Comparison of ENCODE assay signal across 12 mouse cellular contexts in genomic region chr5:142650794-142651497, GRCm38 (mm10). TPM values are rescaled to one million over a fixed set of nuclear protein-coding genes. Genes with fewer than 3 reads are reported as not detected.
DNase-seq lines count a peak whose midpoint lies in the region; ATAC-seq lines count a peak whose summit lies in the region.
"Had no signal": no experiment of that assay in that cellular context is flagged by ENCODE, and none has a peak within 500 bp of the region (broad histone marks: within the 10 kb centered on the region; RNA-seq: fewer than 3 reads in every experiment).

No protein-coding gene starts in this region.

- ATAC-seq in hindbrain, embryonic 14.5 days (ENCODE audit: low FRiP score), result no peak
- peak; percentile 93 for ATAC-seq in liver, embryonic 11.5 days (replicated peaks; ENCODE audit: low FRiP score)
- ATAC-seq in neural tube, embryonic 14.5 days (ENCODE audit: low read depth), result peak; percentile 34; the same call in 1 of the 2 replicates
- ATAC-seq: forebrain, postnatal 0 days had no signal

- H3K27me3 ChIP-seq in hindbrain, embryonic 14.5 days (ENCODE audit: control insufficient read depth, insufficient read depth, low read length), result no peaks in the 10 kb centered on the region
- no peaks in the 10 kb centered on the region for H3K27me3 ChIP-seq in hindbrain, embryonic 10.5 days (ENCODE audit: insufficient read depth, poor library complexity, severe bottlenecking)
- H3K27me3 ChIP-seq in liver, embryonic 11.5 days (replicated peaks; ENCODE audit: control insufficient read depth, insufficient read depth, low read length), result no peaks in the 10 kb centered on the region
- H3K27me3 ChIP-seq in neural tube, embryonic 14.5 days (ENCODE audit: control insufficient read depth, insufficient read depth, low read length), result no peaks in the 10 kb centered on the region

- no peak overlapping the region for H3K4me2 ChIP-seq in hindbrain, embryonic 14.5 days (replicated peaks)
- H3K4me2 ChIP-seq in liver, embryonic 11.5 days, result peak overlapping the region; percentile 55
- H3K4me2 ChIP-seq in neural tube, embryonic 14.5 days (ENCODE audit: low read depth, low read length), result no peak overlapping the region

- peak overlapping the region; percentile 21; the same call in 1 of the 2 replicates for H3K27ac ChIP-seq in hindbrain, embryonic 14.5 days
- H3K27ac ChIP-seq in hindbrain, embryonic 10.5 days, result no peak overlapping the region
- peak overlapping the region; percentile 94 for H3K27ac ChIP-seq in liver, embryonic 11.5 days (ENCODE audit: low read depth, low read length)
- H3K27ac ChIP-seq in neural tube, embryonic 14.5 days (ENCODE audit: low read depth, low read length), result no peak overlapping the region
- H3K27ac ChIP-seq: heart, adult 2 months; macrophage had no signal

- H3K36me3 ChIP-seq in hindbrain, embryonic 14.5 days (replicated peaks; ENCODE audit: control insufficient read depth, insufficient read depth), result peaks cover 8% of the 10 kb centered on the region
- peaks cover 30% of the 10 kb centered on the region for H3K36me3 ChIP-seq in hindbrain, embryonic 10.5 days
- peaks cover 2% of the 10 kb centered on the region; the same call in 1 of the 2 replicates for H3K36me3 ChIP-seq in liver, embryonic 11.5 days (ENCODE audit: control insufficient read depth, insufficient read depth, low read length)
- 0 out of 2 replicates have a peak, but pooled peaks cover 2% of the 10 kb centered on the region for H3K36me3 ChIP-seq in neural tube, embryonic 14.5 days (ENCODE audit: control insufficient read depth, insufficient read depth, low read length)

- no peak overlapping the region for H3K9ac ChIP-seq in hindbrain, embryonic 14.5 days
- H3K9ac ChIP-seq in liver, embryonic 11.5 days (ENCODE audit: low read depth, low read length), result no peak overlapping the region; the same call in 1 of the 2 replicates
- no peak overlapping the region for H3K9ac ChIP-seq in neural tube, embryonic 14.5 days (replicated peaks; ENCODE audit: low read depth, low read length)
- H3K9ac ChIP-seq: forebrain, postnatal 0 days had no signal

- H3K4me3 ChIP-seq in hindbrain, embryonic 14.5 days (replicated peaks; ENCODE audit: low read length), result no peak overlapping the region
- no peak overlapping the region for H3K4me3 ChIP-seq in hindbrain, embryonic 10.5 days
- 0 out of 2 replicates have a peak overlapping the region, but pooled peaks have one; percentile 6 for H3K4me3 ChIP-seq in liver, embryonic 11.5 days (ENCODE audit: low read depth, low read length)
- H3K4me3 ChIP-seq in neural tube, embryonic 14.5 days (ENCODE audit: low read depth, low read length), result no peak overlapping the region
- H3K4me3 ChIP-seq: heart, adult 2 months had no signal

- H3K4me1 ChIP-seq in hindbrain, embryonic 14.5 days (replicated peaks; ENCODE audit: control insufficient read depth, insufficient read depth, low read length), result peaks cover 12% of the 10 kb centered on the region
- peaks cover 12% of the 10 kb centered on the region for H3K4me1 ChIP-seq in hindbrain, embryonic 10.5 days (replicated peaks)
- peaks cover 48% of the 10 kb centered on the region for H3K4me1 ChIP-seq in liver, embryonic 11.5 days (replicated peaks; ENCODE audit: control insufficient read depth, insufficient read depth, low read length)
- peaks cover 12% of the 10 kb centered on the region; the same call in 1 of the 2 replicates for H3K4me1 ChIP-seq in neural tube, embryonic 14.5 days (ENCODE audit: control insufficient read depth, insufficient read depth, low read length)

- 70% methylated on average over 6 of the region's 6 CpGs for WGBS in hindbrain, embryonic 14.5 days
- WGBS in hindbrain, embryonic 10.5 days, result 88% methylated on average over 6 of the region's 6 CpGs
- WGBS in liver, embryonic 11.5 days, result 55% methylated on average over 6 of the region's 6 CpGs
- 61% methylated on average over 6 of the region's 6 CpGs for WGBS in neural tube, embryonic 14.5 days

- no peaks in the 10 kb centered on the region for H3K9me3 ChIP-seq in hindbrain, embryonic 14.5 days (ENCODE audit: control insufficient read depth, low read length)
- H3K9me3 ChIP-seq in hindbrain, embryonic 10.5 days, result no peaks in the 10 kb centered on the region
- no peaks in the 10 kb centered on the region for H3K9me3 ChIP-seq in liver, embryonic 11.5 days (ENCODE audit: control insufficient read depth, low read length)
- no peaks in the 10 kb centered on the region for H3K9me3 ChIP-seq in neural tube, embryonic 14.5 days (ENCODE audit: control insufficient read depth, low read length)

- no peak for DNase-seq in hindbrain, embryonic 14.5 days (ENCODE audit: low spot score)
- DNase-seq in hindbrain, embryonic 10.5 days (ENCODE audit: low spot score), result no peak
- peak; percentile 30 for DNase-seq in c-Kit-positive CD71-negative TER-119-negative erythroid progenitor cells, embryonic 14.5 days (ENCODE audit: low read depth)
- DNase-seq in liver, embryonic 11.5 days (ENCODE audit: low spot score), result peak; percentile 41
- DNase-seq in ovary, postnatal 14 days (ENCODE audit: low spot score), result no peak
- DNase-seq in kidney, postnatal 4 days, result no peak
- no peak for DNase-seq in thymus, adult 18-20 months
- DNase-seq: forebrain, postnatal 0 days; heart, adult 2 months had no signal

RNA-seq across cellular contexts. Expression of gene Wipi2, which starts 23.4 kb away (rescaled TPM):
- 46.0 TPM in 2 replicates for polyA plus RNA-seq in hindbrain, embryonic 14.5 days (2014; fragmentation: Nextera tagmentation; extraction: Ambion mirVana)
- polyA plus RNA-seq in hindbrain, embryonic 10.5 days (2016; fragmentation: Nextera tagmentation; extraction: Ambion mirVana), result 55.6 and 61.6 TPM in 2 replicates
- polyA plus RNA-seq in liver, embryonic 11.5 days (2014; fragmentation: Nextera tagmentation; extraction: Ambion mirVana), result 52.7 and 56.3 TPM in 2 replicates
- 40.4 and 53.1 TPM in 2 replicates for polyA plus RNA-seq in neural tube, embryonic 14.5 days (2014; fragmentation: Nextera tagmentation; extraction: Ambion mirVana)

RNA-seq across cellular contexts. Expression of gene Slc29a4, which starts 41.4 kb away (rescaled TPM):
- polyA plus RNA-seq in hindbrain, embryonic 14.5 days (2014; fragmentation: Nextera tagmentation; extraction: Ambion mirVana), result 81.0 and 82.8 TPM in 2 replicates
- polyA plus RNA-seq in hindbrain, embryonic 10.5 days (2016; fragmentation: Nextera tagmentation; extraction: Ambion mirVana), result 21.8 and 42.3 TPM in 2 replicates
- polyA plus RNA-seq in liver, embryonic 11.5 days (2014; fragmentation: Nextera tagmentation; extraction: Ambion mirVana), result 1.3 and 1.7 TPM in 2 replicates
- 71.4 and 81.0 TPM in 2 replicates for polyA plus RNA-seq in neural tube, embryonic 14.5 days (2014; fragmentation: Nextera tagmentation; extraction: Ambion mirVana)
- polyA plus RNA-seq: macrophage had no signal

RNA-seq across cellular contexts. Expression of gene Mmd2, which starts 42.3 kb away (rescaled TPM):
- 51.7 and 64.2 TPM in 2 replicates for polyA plus RNA-seq in hindbrain, embryonic 14.5 days (2014; fragmentation: Nextera tagmentation; extraction: Ambion mirVana)
- polyA plus RNA-seq in hindbrain, embryonic 10.5 days (2016; fragmentation: Nextera tagmentation; extraction: Ambion mirVana), result 4.3 and 4.7 TPM in 2 replicates
- 20.2 and 23.0 TPM in 2 replicates for polyA plus RNA-seq in liver, embryonic 11.5 days (2014; fragmentation: Nextera tagmentation; extraction: Ambion mirVana)
- polyA plus RNA-seq in neural tube, embryonic 14.5 days (2014; fragmentation: Nextera tagmentation; extraction: Ambion mirVana), result 59.7 and 59.9 TPM in 2 replicates
- polyA plus RNA-seq: C2C12, macrophage had no signal

Comparison
In these comparisons a context has a peak if more than half of its experiments do, and no peak if none do; other contexts are left out.
1. H3K27ac ChIP-seq: peak in hindbrain, embryonic 14.5 days (single experiment) and liver, embryonic 11.5 days (single experiment); none in hindbrain, embryonic 10.5 days (single experiment) and neural tube, embryonic 14.5 days (single experiment).
2. DNase-seq: peak in c-Kit-positive CD71-negative TER-119-negative erythroid progenitor cells, embryonic 14.5 days (single experiment) and liver, embryonic 11.5 days (single experiment); none in hindbrain, embryonic 14.5 days (single experiment), hindbrain, embryonic 10.5 days (single experiment), ovary, postnatal 14 days (single experiment), kidney, postnatal 4 days (0 of 2) and thymus, adult 18-20 months (0 of 2).